Mouse (Mus musculus): Measurements from ENCODE around the gene Actr5. TPM values are rescaled to one million over a fixed set of nuclear protein-coding genes. Genes with fewer than 3 reads are reported as not detected.

The Actr5 gene
- polyA plus RNA-seq, 1 experiment from 2014 or later, result 20.7 TPM

DNA sequence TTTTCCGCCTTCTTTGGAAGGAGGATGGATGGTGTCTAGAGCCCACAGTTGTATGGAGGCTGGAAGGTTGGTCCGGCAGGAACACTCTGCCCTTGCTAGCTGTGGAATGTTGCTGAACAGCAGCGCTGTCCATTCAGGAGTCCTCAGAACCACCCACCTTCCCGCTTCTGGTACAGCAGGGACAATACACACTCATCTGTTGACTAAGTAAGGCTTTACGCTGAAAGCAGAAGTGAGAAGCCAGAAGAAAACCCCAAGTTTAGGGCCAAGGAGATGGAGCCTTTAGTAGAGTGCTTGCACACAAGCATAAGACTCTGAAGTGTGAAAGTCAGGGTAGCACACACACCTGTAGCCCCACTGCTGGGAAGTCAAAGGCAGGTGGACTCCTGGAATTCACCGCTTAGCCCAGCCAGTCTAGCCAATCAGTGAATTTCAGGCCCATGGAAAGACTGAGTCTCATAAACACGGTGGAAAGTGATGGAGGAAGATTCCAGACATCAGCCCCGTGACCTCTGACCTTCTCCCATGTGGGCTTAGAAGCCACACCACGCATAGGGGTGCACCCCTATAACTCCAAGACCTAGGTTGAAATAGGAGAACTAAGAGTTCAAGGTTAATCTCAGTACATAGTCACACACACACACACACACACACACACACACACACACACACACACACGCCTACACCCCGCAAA lies 57.8 kb downstream of the Actr5 start:
- ATAC-seq (replicated peaks; ENCODE audit: low FRiP score), result no peak
- WGBS, result 64% methylated on average over 11 of the region's 11 CpGs
- Histone ChIP-seq H3K4me1 (replicated peaks; ENCODE audit: control insufficient read depth, insufficient read depth, low read length) (peaks cover 3% of the 10 kb centered on the region; the same call in 1 of the 2 replicates), H3K4me3 (ENCODE audit: low read depth, low read length) (no peak overlapping the region), H3K27ac (ENCODE audit: low read depth, low read length) (no peak overlapping the region), H3K27me3 (ENCODE audit: control insufficient read depth, insufficient read depth, low read length) (no peaks in the 10 kb centered on the region), H3K36me3 (ENCODE audit: control insufficient read depth, insufficient read depth, low read length) (no peaks in the 10 kb centered on the region), H3K9ac (ENCODE audit: low read length) (no peak overlapping the region), H3K9me3 (ENCODE audit: control insufficient read depth, low read length) (no peaks in the 10 kb centered on the region), H3K4me2 (ENCODE audit: low read depth, low read length, severe bottlenecking) (no peak overlapping the region)
- no peak for DNase-seq (ENCODE audit: low spot score)

DNA sequence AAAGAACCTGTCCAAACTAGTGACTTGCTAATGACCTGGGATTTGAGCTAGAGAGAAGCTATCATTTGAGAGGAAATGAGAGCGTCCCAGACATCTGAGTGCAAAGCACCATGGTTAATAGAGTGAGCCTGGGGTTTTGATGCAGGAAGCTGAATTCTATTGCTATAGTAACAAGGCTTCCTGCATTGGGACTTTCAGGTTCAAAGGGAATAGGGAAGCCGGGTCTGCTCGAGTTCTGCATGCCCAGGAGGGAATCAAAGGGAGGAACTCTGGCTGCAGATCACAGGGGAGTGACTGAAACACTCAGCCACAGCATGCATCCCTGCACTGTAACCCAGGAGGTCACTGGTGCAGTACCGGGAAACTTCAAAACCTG lies 58.3 kb downstream of the Actr5 start:
- Histone ChIP-seq H3K4me1 (replicated peaks; ENCODE audit: control insufficient read depth, insufficient read depth, low read length) (peaks cover 3% of the 10 kb centered on the region; the same call in 1 of the 2 replicates), H3K36me3 (ENCODE audit: control insufficient read depth, insufficient read depth, low read length) (no peaks in the 10 kb centered on the region), H3K4me3 (ENCODE audit: low read depth, low read length) (no peak overlapping the region), H3K27me3 (ENCODE audit: control insufficient read depth, insufficient read depth, low read length) (no peaks in the 10 kb centered on the region), H3K9ac (ENCODE audit: low read length) (no peak overlapping the region), H3K9me3 (ENCODE audit: control insufficient read depth, low read length) (no peaks in the 10 kb centered on the region), H3K27ac (ENCODE audit: low read depth, low read length) (no peak overlapping the region), H3K4me2 (ENCODE audit: low read depth, low read length, severe bottlenecking) (no peak overlapping the region)
- WGBS, result 34% methylated on average over 4 of the region's 4 CpGs
- no peak for ATAC-seq (replicated peaks; ENCODE audit: low FRiP score)
- no peak for DNase-seq (ENCODE audit: low spot score)

DNA sequence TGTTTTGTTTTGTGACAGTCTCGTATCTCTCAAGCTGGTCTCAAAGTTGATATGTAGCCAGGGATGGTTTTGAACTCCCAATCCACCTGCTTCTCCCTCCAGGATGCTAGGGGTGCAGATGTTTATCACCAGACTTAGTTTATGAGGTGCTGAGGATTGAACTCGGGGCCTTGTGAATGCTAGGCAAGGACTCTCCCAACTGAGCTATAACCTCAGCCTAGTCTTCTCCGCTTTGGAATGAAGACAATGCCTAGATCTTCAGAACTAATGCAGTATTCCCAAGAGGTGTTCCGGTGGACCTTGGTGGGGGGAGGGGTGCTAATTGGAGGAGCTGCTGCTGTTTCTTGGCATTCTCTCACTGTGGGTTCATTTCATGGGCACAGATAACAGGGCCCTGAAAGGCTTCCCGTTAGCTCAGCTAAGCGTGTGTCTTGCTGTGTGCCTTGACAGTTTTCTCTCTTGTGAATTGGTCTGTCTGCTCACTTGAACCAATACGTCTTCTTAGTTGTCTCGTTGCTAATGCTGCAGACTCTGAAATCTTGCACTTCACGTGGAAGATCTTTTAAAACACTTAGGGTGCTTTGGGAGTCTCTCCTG lies 59.7 kb downstream of the Actr5 start:
- 62% methylated on average over 9 of the region's 9 CpGs for WGBS
- ATAC-seq (replicated peaks; ENCODE audit: low FRiP score) (no peak), DNase-seq (ENCODE audit: low spot score) (no peak)
- peaks cover 3% of the 10 kb centered on the region; the same call in 1 of the 2 replicates for H3K4me1 ChIP-seq (replicated peaks; ENCODE audit: control insufficient read depth, insufficient read depth, low read length)
- no peak overlapping the region for H3K9ac ChIP-seq (ENCODE audit: low read length)
- H3K4me3 ChIP-seq (ENCODE audit: low read depth, low read length), result no peak overlapping the region
- no peak overlapping the region for H3K4me2 ChIP-seq (ENCODE audit: low read depth, low read length, severe bottlenecking)
- H3K9me3 ChIP-seq (ENCODE audit: control insufficient read depth, low read length), result no peaks in the 10 kb centered on the region
- H3K36me3 ChIP-seq (ENCODE audit: control insufficient read depth, insufficient read depth, low read length), result no peaks in the 10 kb centered on the region
- no peaks in the 10 kb centered on the region for H3K27me3 ChIP-seq (ENCODE audit: control insufficient read depth, insufficient read depth, low read length)
- H3K27ac ChIP-seq (ENCODE audit: low read depth, low read length), result no peak overlapping the region

DNA sequence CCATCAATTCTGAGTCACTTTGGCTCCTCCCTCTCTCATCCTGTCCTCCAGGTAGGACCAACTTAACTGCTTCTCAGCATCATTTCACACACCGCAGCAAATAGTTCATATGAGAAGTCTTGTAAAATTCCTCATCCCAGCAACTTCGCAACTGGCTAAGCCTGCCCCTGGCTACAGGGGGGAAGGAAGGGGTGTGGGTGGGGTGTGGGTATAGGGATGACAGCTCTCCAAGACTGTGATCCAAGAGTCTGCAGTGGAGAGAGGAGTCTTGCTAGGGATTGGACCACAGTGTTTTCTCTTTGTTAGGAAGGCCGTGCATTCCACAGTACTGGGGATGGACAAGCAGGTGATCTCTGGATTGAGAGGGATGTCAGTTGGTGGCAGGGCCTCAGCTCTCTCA lies 60.2 kb downstream of the Actr5 start:
- DNase-seq (ENCODE audit: low spot score) (no peak), ATAC-seq (replicated peaks; ENCODE audit: low FRiP score) (no peak)
- no peaks in the 10 kb centered on the region for H3K27me3 ChIP-seq (ENCODE audit: control insufficient read depth, insufficient read depth, low read length)
- no peaks in the 10 kb centered on the region for H3K36me3 ChIP-seq (ENCODE audit: control insufficient read depth, insufficient read depth, low read length)
- 91% methylated on average over 3 of the region's 3 CpGs for WGBS
- H3K9me3 ChIP-seq (ENCODE audit: control insufficient read depth, low read length), result no peaks in the 10 kb centered on the region
- no peak overlapping the region for H3K9ac ChIP-seq (ENCODE audit: low read length)
- H3K4me2 ChIP-seq (ENCODE audit: low read depth, low read length, severe bottlenecking), result no peak overlapping the region
- peaks cover 3% of the 10 kb centered on the region; the same call in 1 of the 2 replicates for H3K4me1 ChIP-seq (replicated peaks; ENCODE audit: control insufficient read depth, insufficient read depth, low read length)
- H3K27ac ChIP-seq (ENCODE audit: low read depth, low read length), result no peak overlapping the region
- H3K4me3 ChIP-seq (ENCODE audit: low read depth, low read length), result no peak overlapping the region

DNA sequence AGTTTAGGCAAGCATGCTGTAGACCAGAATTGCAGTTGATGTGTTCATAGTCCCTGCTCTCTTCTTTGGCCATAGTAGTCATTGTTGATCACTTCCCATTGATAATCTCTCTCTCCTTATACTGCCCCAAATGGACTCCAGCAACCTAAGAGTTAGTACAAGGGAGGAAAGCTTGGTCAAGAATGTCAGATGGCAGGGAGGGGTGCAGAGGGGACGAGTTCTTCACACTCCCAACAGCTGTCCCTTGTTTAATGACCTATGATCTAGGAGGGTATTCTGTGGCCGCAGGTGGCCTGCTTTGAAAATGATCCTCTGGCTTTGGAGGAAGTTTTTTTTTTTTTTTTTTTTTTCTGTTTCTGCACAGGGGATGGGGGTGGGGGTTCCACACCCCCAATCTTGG lies 61.7 kb downstream of the Actr5 start:
- Histone ChIP-seq H3K27me3 (ENCODE audit: control insufficient read depth, insufficient read depth, low read length) (no peaks in the 10 kb centered on the region), H3K9me3 (ENCODE audit: control insufficient read depth, low read length) (no peaks in the 10 kb centered on the region), H3K4me2 (ENCODE audit: low read depth, low read length, severe bottlenecking) (no peak overlapping the region), H3K4me1 (replicated peaks; ENCODE audit: control insufficient read depth, insufficient read depth, low read length) (no peaks in the 10 kb centered on the region), H3K36me3 (ENCODE audit: control insufficient read depth, insufficient read depth, low read length) (no peaks in the 10 kb centered on the region), H3K9ac (ENCODE audit: low read length) (no peak overlapping the region), H3K27ac (ENCODE audit: low read depth, low read length) (no peak overlapping the region), H3K4me3 (ENCODE audit: low read depth, low read length) (no peak overlapping the region)
- ATAC-seq (replicated peaks; ENCODE audit: low FRiP score) (no peak), DNase-seq (ENCODE audit: low spot score) (no peak)
- WGBS, result 58% methylated on average over 2 of the region's 2 CpGs

DNA sequence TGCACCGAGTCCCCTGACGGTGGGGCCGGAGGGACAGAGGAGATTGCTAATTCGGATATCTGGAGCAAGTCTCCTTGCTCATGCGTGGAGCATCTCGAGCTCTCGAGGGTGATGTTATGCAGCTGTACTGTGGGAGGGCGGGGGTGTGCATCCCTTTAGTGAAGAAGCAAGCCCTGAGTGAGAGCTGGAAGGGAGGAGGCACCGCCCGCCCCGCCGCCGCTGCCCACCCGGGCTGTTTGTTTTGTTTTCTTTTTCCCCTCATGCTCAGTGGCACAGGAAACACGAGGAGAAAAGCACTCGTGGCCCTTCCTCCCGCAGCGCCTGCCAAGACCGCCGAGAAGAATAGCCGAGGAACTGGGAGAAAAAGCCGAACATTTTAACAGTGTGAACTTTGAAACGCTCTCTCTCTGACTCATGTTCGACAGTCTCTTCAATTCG lies 63.1 kb downstream of the Actr5 start:
- no peaks in the 10 kb centered on the region for H3K4me1 ChIP-seq (replicated peaks; ENCODE audit: control insufficient read depth, insufficient read depth, low read length)
- no peaks in the 10 kb centered on the region for H3K9me3 ChIP-seq (ENCODE audit: control insufficient read depth, low read length)
- H3K27ac ChIP-seq (ENCODE audit: low read depth, low read length), result no peak overlapping the region
- no peaks in the 10 kb centered on the region for H3K27me3 ChIP-seq (ENCODE audit: control insufficient read depth, insufficient read depth, low read length)
- no peak overlapping the region for H3K9ac ChIP-seq (ENCODE audit: low read length)
- no peaks in the 10 kb centered on the region for H3K36me3 ChIP-seq (ENCODE audit: control insufficient read depth, insufficient read depth, low read length)
- no peak overlapping the region for H3K4me3 ChIP-seq (ENCODE audit: low read depth, low read length)
- WGBS, result 70% methylated on average over 25 of the region's 25 CpGs
- no peak for ATAC-seq (replicated peaks; ENCODE audit: low FRiP score)
- DNase-seq (ENCODE audit: low spot score), result no peak
- no peak overlapping the region for H3K4me2 ChIP-seq (ENCODE audit: low read depth, low read length, severe bottlenecking)

MicroRNA genes within 50 kb of the gene (microRNA counts, 519-probe panel; counts per million panel counts)
- microRNA mmu-miR-3474, result 31.2 counts per million

Small RNA genes within 50 kb of the gene (microRNA-seq; reads per million reads assigned to microRNA genes)
- 4.2 reads per million for gene Mir3474 (ENCODE audit: insufficient number of aligned reads)

Other genes starting within 250 kb of the Actr5 start
- gene Snhg11, start 249.2 kb upstream of the Actr5 start, polyA plus RNA-seq (2014; fragmentation: Nextera tagmentation; extraction: Ambion mirVana), result 20.2 and 23.8 TPM in 2 replicates
- 23.2 and 25.1 TPM in 2 replicates for gene Ralgapb, start 215.0 kb upstream of the Actr5 start, polyA plus RNA-seq (2014; fragmentation: Nextera tagmentation; extraction: Ambion mirVana)
- gene Adig, start 122.3 kb upstream of the Actr5 start, polyA plus RNA-seq (2014; fragmentation: Nextera tagmentation; extraction: Ambion mirVana), result not detected in 2 replicates
- gene Arhgap40, start 112.1 kb upstream of the Actr5 start, polyA plus RNA-seq (2014; fragmentation: Nextera tagmentation; extraction: Ambion mirVana), result 0.15 TPM in 1 of 2 replicates, not detected in the other
- 1.9 and 2.5 TPM in 2 replicates for gene Slc32a1, start 14.1 kb upstream of the Actr5 start, polyA plus RNA-seq (2014; fragmentation: Nextera tagmentation; extraction: Ambion mirVana)
- gene Ppp1r16b, start 40.5 kb downstream of the Actr5 start, polyA plus RNA-seq (2014; fragmentation: Nextera tagmentation; extraction: Ambion mirVana), result 2.8 TPM in 2 replicates
- gene Fam83d, start 143.2 kb downstream of the Actr5 start, polyA plus RNA-seq (2014; fragmentation: Nextera tagmentation; extraction: Ambion mirVana), result 54.0 and 57.5 TPM in 2 replicates
- 20.4 and 26.1 TPM in 2 replicates for gene Dhx35, start 169.9 kb downstream of the Actr5 start, polyA plus RNA-seq (2014; fragmentation: Nextera tagmentation; extraction: Ambion mirVana)